Mouse (Mus musculus): Measurements from ENCODE around the gene Scd4. TPM values are rescaled to one million over a fixed set of nuclear protein-coding genes. Genes with fewer than 3 reads are reported as not detected.
"Not testable (repeated sequence)": the region's sequence is repeated elsewhere in the genome, so short reads cannot be mapped to it uniquely, and the experiment has no call there.

The Scd4 gene
- polyA plus RNA-seq, 1 experiment from 2014 or later = not detected

DNA sequence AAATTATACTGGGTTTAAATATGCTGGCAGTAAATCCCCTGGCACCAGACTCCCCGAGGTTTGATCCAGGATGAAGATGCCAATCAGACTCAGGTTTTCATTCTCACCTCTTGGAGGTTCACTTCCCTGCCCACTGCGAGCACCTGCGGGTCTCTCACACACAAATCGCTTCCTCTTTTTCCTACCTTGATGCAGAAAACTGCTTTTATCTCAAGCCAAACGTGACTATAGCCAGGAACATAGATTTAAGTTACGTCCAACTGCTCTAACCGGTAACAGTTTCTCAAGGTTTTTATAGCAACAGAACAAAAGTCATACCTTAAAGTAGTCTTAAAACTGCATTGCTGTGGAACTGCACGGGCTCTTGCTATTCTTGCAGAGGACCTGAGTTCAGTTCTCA lies 16.8 kb downstream of the Scd4 start:
- no peaks in the 10 kb centered on the region for H3K36me3 ChIP-seq (ENCODE audit: control insufficient read depth, insufficient read depth, low read length)
- H3K9ac ChIP-seq (ENCODE audit: low read length) = no peak overlapping the region
- H3K27me3 ChIP-seq (ENCODE audit: control insufficient read depth, insufficient read depth, low read length) = no peaks in the 10 kb centered on the region
- no peak overlapping the region for H3K27ac ChIP-seq (ENCODE audit: low read depth, low read length)
- ATAC-seq (ENCODE audit: low FRiP score) (no peak), DNase-seq (ENCODE audit: low spot score, missing footprints) (no peak)
- WGBS = 92% methylated on average over 8 of the region's 8 CpGs
- no peak overlapping the region for H3K4me3 ChIP-seq (ENCODE audit: low read depth, low read length)
- no peaks in the 10 kb centered on the region for H3K4me1 ChIP-seq (ENCODE audit: control insufficient read depth, insufficient read depth, low read length)
- no peak overlapping the region for H3K4me2 ChIP-seq
- no peaks in the 10 kb centered on the region for H3K9me3 ChIP-seq (ENCODE audit: control insufficient read depth, low read length)

GRCm38 (mm10) chr19:44351756-44352155 lies 18.9 kb downstream of the Scd4 start:
- ATAC-seq (ENCODE audit: low FRiP score) (no peak), DNase-seq (ENCODE audit: low spot score, missing footprints) (no peak)
- H3K9me3 ChIP-seq (ENCODE audit: control insufficient read depth, low read length) = no peaks in the 10 kb centered on the region
- H3K4me1 ChIP-seq (ENCODE audit: control insufficient read depth, insufficient read depth, low read length) = no peaks in the 10 kb centered on the region
- no peaks in the 10 kb centered on the region for H3K36me3 ChIP-seq (ENCODE audit: control insufficient read depth, insufficient read depth, low read length)
- no peak overlapping the region for H3K27ac ChIP-seq (ENCODE audit: low read depth, low read length)
- H3K4me3 ChIP-seq (ENCODE audit: low read depth, low read length) = no peak overlapping the region
- no peak overlapping the region for H3K9ac ChIP-seq (ENCODE audit: low read length)
- WGBS = 82% methylated on average over 7 of the region's 7 CpGs
- H3K4me2 ChIP-seq = no peak overlapping the region
- no peaks in the 10 kb centered on the region for H3K27me3 ChIP-seq (ENCODE audit: control insufficient read depth, insufficient read depth, low read length)

DNA sequence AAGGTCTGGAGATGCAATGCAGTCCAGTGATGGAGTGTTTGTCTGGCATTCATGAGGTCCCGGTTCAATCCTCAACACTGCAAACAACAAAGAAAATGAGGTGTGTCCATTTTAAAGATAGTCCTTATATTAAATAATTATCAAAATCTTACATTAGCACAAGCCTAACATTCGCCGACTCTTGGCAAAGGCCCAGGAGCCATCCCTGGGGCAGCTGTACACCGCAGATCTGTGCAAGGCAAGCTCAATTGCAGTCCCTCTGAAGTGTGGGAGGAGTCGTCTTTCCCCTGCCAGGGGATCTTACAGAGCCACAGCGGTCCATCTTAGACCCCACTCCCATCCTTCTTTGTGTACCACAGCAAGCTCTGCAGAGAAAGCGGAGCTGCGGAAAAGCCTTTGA lies 25.8 kb downstream of the Scd4 start:
- Histone ChIP-seq H3K27me3 (ENCODE audit: control insufficient read depth, insufficient read depth, low read length) (no peaks in the 10 kb centered on the region), H3K9me3 (ENCODE audit: control insufficient read depth, low read length) (no peaks in the 10 kb centered on the region), H3K36me3 (ENCODE audit: control insufficient read depth, insufficient read depth, low read length) (no peaks in the 10 kb centered on the region), H3K4me3 (ENCODE audit: low read depth, low read length) (no peak overlapping the region), H3K4me2 (no peak overlapping the region), H3K27ac (ENCODE audit: low read depth, low read length) (no peak overlapping the region), H3K4me1 (ENCODE audit: control insufficient read depth, insufficient read depth, low read length) (no peaks in the 10 kb centered on the region), H3K9ac (ENCODE audit: low read length) (no peak overlapping the region)
- ATAC-seq (ENCODE audit: low FRiP score) = no peak
- 59% methylated on average over 8 of the region's 8 CpGs for WGBS
- DNase-seq (ENCODE audit: low spot score, missing footprints) = peak; percentile 51

DNA sequence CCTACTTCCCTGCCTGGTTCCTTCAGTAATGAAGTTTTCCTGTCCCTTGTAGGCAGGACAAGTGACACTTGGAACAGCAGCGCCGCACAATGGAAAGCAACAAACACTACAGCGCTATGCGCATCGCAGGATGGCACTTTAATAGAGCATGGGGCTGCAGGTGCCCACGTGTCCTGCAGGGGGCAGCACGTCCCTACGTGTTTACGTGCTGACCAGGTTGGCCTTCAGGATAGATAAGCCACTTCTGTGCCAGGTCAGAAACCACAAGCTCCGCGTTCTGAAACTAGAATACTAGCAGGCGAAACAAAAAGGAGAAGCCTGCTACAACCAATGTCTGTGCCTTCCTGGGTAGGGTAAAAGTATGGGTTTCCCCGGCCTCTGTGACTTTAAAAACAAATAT lies 30.6 kb downstream of the Scd4 start:
- H3K9ac ChIP-seq (ENCODE audit: low read length) = no peak overlapping the region
- H3K27ac ChIP-seq (ENCODE audit: low read depth, low read length) = no peak overlapping the region
- ATAC-seq (ENCODE audit: low FRiP score) = no peak
- no peaks in the 10 kb centered on the region for H3K36me3 ChIP-seq (ENCODE audit: control insufficient read depth, insufficient read depth, low read length)
- H3K9me3 ChIP-seq (ENCODE audit: control insufficient read depth, low read length) = no peaks in the 10 kb centered on the region
- no peaks in the 10 kb centered on the region for H3K4me1 ChIP-seq (ENCODE audit: control insufficient read depth, insufficient read depth, low read length)
- H3K4me2 ChIP-seq = no peak overlapping the region
- WGBS = 22% methylated on average over 13 of the region's 13 CpGs
- peak; percentile 93 for DNase-seq (ENCODE audit: low spot score, missing footprints)
- H3K27me3 ChIP-seq (ENCODE audit: control insufficient read depth, insufficient read depth, low read length) = no peaks in the 10 kb centered on the region
- H3K4me3 ChIP-seq (ENCODE audit: low read depth, low read length) = no peak overlapping the region

DNA sequence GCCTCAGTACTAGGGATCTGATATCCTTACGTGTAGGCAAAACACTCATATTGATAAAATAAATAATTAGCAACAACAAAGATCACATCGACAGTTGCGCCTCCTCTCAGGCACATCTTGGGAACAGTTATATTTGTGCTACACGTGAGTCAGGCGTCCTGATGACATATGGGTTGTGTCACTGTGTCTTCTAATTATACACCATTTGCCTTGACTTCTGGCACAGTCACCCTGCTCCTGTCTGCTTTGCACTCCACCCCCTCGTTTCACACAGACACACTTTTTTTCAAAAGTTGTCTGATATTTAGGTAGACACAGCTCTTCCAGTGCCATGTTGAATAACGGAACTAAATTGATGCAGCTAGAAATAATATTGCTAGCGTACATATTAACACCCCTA lies 31.1 kb downstream of the Scd4 start:
- H3K9ac ChIP-seq (ENCODE audit: low read length) = no peak overlapping the region
- no peak overlapping the region for H3K27ac ChIP-seq (ENCODE audit: low read depth, low read length)
- 88% methylated on average over 8 of the region's 8 CpGs for WGBS
- no peaks in the 10 kb centered on the region for H3K36me3 ChIP-seq (ENCODE audit: control insufficient read depth, insufficient read depth, low read length)
- no peak for ATAC-seq (ENCODE audit: low FRiP score)
- no peaks in the 10 kb centered on the region for H3K4me1 ChIP-seq (ENCODE audit: control insufficient read depth, insufficient read depth, low read length)
- H3K27me3 ChIP-seq (ENCODE audit: control insufficient read depth, insufficient read depth, low read length) = no peaks in the 10 kb centered on the region
- H3K9me3 ChIP-seq (ENCODE audit: control insufficient read depth, low read length) = no peaks in the 10 kb centered on the region
- DNase-seq (ENCODE audit: low spot score, missing footprints) = no peak
- no peak overlapping the region for H3K4me2 ChIP-seq
- no peak overlapping the region for H3K4me3 ChIP-seq (ENCODE audit: low read depth, low read length)

DNA sequence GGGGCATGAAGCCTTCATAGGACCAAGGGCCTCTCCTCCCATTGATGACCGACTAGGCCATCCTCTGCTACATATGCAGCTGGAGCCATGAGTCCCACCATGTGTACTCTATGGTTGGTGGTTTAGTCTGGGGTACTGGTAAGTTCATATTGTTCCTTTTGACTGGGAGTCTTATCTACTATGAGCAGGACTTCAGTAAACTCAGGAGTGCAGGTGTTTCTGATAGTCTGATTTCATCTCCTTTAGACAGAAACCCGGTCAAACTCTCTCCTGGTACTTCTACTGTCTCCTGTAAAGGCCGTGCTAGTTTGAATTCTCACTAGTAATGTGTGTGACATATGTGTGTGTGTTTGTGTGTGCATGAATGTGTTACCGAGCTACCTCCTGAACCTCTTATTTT lies 32.8 kb downstream of the Scd4 start:
- Histone ChIP-seq H3K27me3 (ENCODE audit: control insufficient read depth, insufficient read depth, low read length) (no peaks in the 10 kb centered on the region), H3K4me1 (ENCODE audit: control insufficient read depth, insufficient read depth, low read length) (no peaks in the 10 kb centered on the region), H3K27ac (ENCODE audit: low read depth, low read length) (no peak overlapping the region), H3K9me3 (ENCODE audit: control insufficient read depth, low read length) (no peaks in the 10 kb centered on the region), H3K9ac (ENCODE audit: low read length) (no peak overlapping the region), H3K4me3 (ENCODE audit: low read depth, low read length) (no peak overlapping the region), H3K36me3 (ENCODE audit: control insufficient read depth, insufficient read depth, low read length) (no peaks in the 10 kb centered on the region), H3K4me2 (no peak overlapping the region)
- WGBS = 89% methylated on average over 4 of the region's 4 CpGs
- ATAC-seq (ENCODE audit: low FRiP score) (no peak), DNase-seq (ENCODE audit: low spot score, missing footprints) (peak; percentile 14)

GRCm38 (mm10) chr19:44367076-44367475 lies 34.2 kb downstream of the Scd4 start:
- H3K9ac ChIP-seq (ENCODE audit: low read length); H3K4me1 ChIP-seq (ENCODE audit: control insufficient read depth, insufficient read depth, low read length); ATAC-seq (ENCODE audit: low FRiP score); H3K27me3 ChIP-seq (ENCODE audit: control insufficient read depth, insufficient read depth, low read length); H3K4me2 ChIP-seq; H3K9me3 ChIP-seq (ENCODE audit: control insufficient read depth, low read length); H3K36me3 ChIP-seq (ENCODE audit: control insufficient read depth, insufficient read depth, low read length); H3K4me3 ChIP-seq (ENCODE audit: low read depth, low read length); H3K27ac ChIP-seq (ENCODE audit: low read depth, low read length); DNase-seq (ENCODE audit: low spot score, missing footprints): not testable (repeated sequence)
- WGBS = 84% methylated on average over 10 of the region's 10 CpGs

GRCm38 (mm10) chr19:44369371-44369770 lies 36.5 kb downstream of the Scd4 start:
- Histone ChIP-seq H3K9ac (ENCODE audit: low read length) (no peak overlapping the region), H3K4me1 (ENCODE audit: control insufficient read depth, insufficient read depth, low read length) (no peaks in the 10 kb centered on the region), H3K27ac (ENCODE audit: low read depth, low read length) (no peak overlapping the region), H3K36me3 (ENCODE audit: control insufficient read depth, insufficient read depth, low read length) (no peaks in the 10 kb centered on the region), H3K4me3 (ENCODE audit: low read depth, low read length) (no peak overlapping the region), H3K9me3 (ENCODE audit: control insufficient read depth, low read length) (no peaks in the 10 kb centered on the region), H3K27me3 (ENCODE audit: control insufficient read depth, insufficient read depth, low read length) (no peaks in the 10 kb centered on the region), H3K4me2 (no peak overlapping the region)
- no peak for ATAC-seq (ENCODE audit: low FRiP score)
- DNase-seq (ENCODE audit: low spot score, missing footprints) = peak; percentile 21
- WGBS = 72% methylated on average over 8 of the region's 8 CpGs

DNA sequence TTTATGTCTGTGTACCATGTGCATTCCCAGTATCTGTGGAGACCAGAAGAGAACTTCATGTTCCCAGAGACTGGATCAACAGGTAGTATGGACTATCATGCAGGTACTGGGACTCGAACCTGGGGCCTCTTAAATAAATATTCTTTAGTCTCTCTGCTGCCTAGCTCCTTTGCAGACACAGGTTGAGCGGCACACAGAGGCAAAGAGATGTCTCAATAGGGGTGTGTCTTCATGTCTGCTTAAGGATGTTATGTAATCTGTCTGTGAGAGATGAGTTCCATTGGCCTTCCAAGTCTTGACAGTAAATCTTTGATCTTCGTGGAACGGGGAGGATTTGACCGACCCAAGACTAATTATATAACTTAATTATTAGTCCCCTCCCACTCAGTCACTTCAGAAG lies 37.3 kb downstream of the Scd4 start:
- DNase-seq (ENCODE audit: low spot score, missing footprints) (peak; percentile 66), ATAC-seq (ENCODE audit: low FRiP score) (no peak)
- no peak overlapping the region for H3K4me3 ChIP-seq (ENCODE audit: low read depth, low read length)
- no peak overlapping the region for H3K9ac ChIP-seq (ENCODE audit: low read length)
- no peaks in the 10 kb centered on the region for H3K27me3 ChIP-seq (ENCODE audit: control insufficient read depth, insufficient read depth, low read length)
- no peak overlapping the region for H3K27ac ChIP-seq (ENCODE audit: low read depth, low read length)
- H3K4me1 ChIP-seq (ENCODE audit: control insufficient read depth, insufficient read depth, low read length) = no peaks in the 10 kb centered on the region
- no peak overlapping the region for H3K4me2 ChIP-seq
- WGBS = 76% methylated on average over 5 of the region's 5 CpGs
- no peaks in the 10 kb centered on the region for H3K9me3 ChIP-seq (ENCODE audit: control insufficient read depth, low read length)
- no peaks in the 10 kb centered on the region for H3K36me3 ChIP-seq (ENCODE audit: control insufficient read depth, insufficient read depth, low read length)

DNA sequence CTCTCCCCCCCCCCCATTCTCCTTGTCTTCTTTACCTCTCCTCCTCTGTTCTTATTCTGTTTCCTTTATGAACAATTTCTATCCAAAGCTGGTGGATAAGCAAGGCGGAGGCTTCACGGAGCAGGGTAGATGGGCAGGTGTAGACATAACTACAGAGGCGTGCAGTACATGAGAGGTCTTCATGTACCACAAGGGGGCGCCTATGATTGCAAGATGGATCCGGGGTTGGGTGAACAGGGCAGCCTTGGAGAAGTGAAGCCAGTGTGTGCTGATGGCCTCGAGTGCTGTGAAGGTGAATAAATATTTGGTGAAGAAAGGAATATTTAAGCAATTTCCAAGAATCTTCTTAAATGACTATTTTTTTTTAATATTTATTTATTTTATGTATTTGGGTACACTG lies 40.1 kb downstream of the Scd4 start:
- H3K27ac ChIP-seq (ENCODE audit: low read depth, low read length) = no peak overlapping the region
- no peak overlapping the region for H3K9ac ChIP-seq (ENCODE audit: low read length)
- peak; percentile 68; the same call in 1 of the 2 replicates for ATAC-seq (ENCODE audit: low FRiP score)
- H3K36me3 ChIP-seq (ENCODE audit: control insufficient read depth, insufficient read depth, low read length) = no peaks in the 10 kb centered on the region
- no peaks in the 10 kb centered on the region for H3K4me1 ChIP-seq (ENCODE audit: control insufficient read depth, insufficient read depth, low read length)
- no peaks in the 10 kb centered on the region for H3K9me3 ChIP-seq (ENCODE audit: control insufficient read depth, low read length)
- no peak overlapping the region for H3K4me3 ChIP-seq (ENCODE audit: low read depth, low read length)
- WGBS = 22% methylated on average over 6 of the region's 6 CpGs
- peak; percentile 93 for DNase-seq (ENCODE audit: low spot score, missing footprints)
- H3K4me2 ChIP-seq = no peak overlapping the region
- H3K27me3 ChIP-seq (ENCODE audit: control insufficient read depth, insufficient read depth, low read length) = no peaks in the 10 kb centered on the region

Measured in midbrain, embryonic 11.5 days (tissue).